Mouse (Mus musculus): ENCODE results near the gene Gm20388. TPM values are rescaled to one million over a fixed set of nuclear protein-coding genes. Genes with fewer than 3 reads are reported as not detected.

The Gm20388 gene
- total RNA-seq, 2 experiments from 2014 or later: 11.4 to 18.1 TPM

DNA sequence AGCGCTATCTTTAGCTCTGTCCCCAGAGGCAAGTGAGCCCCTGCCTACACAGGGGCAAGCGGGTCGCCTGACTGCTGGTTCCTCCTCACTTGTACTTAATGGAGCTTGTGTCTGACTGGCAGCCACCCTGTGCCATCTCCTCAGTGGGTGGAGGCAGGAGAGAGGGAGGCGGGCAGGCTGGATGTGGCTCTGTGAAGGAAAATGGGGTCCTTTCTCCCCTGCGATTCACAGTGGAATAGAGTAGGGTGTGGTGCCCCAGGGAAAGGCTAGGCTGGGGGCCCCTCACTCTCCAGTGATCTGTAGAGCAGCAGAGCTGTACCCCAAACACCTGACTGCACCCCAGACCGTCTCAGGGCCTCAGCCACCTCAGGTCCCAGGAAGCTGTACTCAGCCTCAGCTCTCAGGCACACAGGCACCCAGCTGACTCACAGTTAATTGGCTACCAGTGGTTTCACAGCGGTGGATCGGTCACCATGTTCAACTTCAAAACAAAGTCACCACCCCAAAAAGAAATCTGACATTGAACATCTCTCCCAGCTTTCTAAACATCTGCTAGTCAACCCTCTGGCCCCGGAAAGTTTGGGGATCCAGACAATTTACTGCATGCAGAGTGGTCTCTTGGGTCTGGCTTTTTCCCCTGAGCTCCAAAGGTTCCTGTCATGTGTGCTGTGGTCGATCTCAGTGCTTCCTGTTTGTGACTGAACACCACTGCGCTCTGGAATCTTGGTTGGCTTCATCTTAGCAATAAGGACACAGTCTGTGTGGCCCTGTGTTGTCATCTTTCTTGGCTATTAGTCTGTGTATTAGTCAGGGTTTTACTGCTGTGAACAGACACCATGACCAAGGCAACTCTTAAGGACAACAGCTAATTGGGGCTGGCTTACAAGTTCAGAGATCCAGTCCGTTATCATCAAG lies 2434.8 kb downstream of the Gm20388 start:
- no peak for ATAC-seq (replicated peaks; ENCODE audit: low FRiP score, low TSS enrichment, poor library complexity, severe bottlenecking)

DNA sequence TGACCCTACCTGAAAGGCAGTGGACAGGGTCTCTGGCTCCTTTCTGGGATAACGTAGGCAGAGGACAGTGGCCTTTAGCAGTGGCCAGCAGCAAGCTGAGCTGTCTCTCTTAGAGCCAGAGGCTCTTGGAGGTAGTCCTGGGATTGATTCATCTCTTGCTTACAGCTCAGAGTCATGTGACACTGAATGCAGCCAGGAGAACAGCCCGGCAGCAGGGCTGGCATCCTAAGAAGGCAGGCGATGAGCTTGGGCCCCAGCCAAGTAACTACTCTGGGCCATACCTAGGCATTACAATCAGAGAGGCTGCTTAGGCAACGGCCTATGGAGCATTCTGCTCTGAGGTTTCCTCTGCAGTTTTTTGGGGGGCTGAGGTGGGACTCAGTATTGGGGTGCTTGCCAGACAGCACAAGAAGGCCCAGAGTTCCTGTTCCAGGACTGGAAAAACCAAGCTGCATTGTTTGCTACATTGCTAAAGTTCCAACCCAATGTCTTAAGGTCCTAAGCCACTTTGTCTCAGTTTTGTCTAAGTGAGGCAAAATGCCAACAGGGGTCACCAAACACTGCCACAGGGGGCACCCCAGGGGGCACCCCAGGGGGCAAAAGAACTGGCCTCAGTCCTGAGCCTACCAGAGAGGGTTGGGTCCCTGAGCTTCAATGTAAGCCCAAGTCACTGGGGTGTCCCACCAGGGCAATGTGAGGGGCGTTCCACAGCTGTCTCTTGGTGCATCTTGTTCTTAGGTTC lies 2437.3 kb downstream of the Gm20388 start:
- ATAC-seq (replicated peaks; ENCODE audit: low FRiP score, low TSS enrichment, poor library complexity, severe bottlenecking): peak; percentile 22; the same call in 1 of the 2 replicates

DNA sequence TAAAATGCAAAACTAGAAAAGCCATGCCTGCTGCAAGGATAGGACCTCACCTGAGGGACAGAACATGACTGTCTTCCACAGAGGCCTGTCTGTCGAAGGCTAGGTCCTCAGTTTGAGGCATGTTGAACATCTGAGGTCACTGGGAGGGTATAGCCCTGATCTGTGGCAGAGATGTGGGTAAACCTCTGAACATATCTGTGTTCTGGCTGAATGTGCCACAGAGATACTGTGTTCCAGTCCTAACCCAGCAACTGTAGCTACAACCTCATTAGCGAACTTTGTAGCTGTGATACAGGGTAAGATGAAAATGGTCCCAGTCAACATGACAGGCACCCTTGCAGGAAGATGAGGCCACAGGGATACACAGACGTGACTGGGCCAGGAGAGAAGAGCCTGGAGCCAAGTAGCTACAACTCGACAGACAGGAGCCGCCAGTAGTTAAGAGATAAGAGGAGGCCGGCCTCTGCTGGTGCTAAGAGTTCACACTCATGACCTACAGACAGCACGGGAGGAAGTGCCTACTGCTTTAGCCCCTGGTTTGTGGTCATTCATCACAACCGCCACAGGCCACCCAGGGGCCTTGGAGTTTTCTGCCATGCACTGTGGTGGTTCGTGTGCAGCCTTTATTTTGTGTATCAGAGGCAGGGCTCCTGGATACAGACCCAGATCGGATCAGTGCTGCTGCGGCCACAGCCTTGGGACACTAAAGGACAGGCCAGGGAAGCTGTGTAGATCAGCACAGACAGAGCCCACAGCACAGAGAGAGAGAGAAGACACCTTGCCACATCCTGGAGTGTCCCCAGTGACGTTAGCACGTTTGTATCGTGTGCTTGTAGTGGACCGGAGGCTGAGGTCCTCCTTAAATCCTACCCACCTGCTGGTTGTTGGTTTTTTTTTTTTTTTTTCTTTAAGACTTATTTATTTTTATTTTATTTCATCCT lies 2439.0 kb downstream of the Gm20388 start:
- ATAC-seq (replicated peaks; ENCODE audit: low FRiP score, low TSS enrichment, poor library complexity, severe bottlenecking): peak; percentile 74

DNA sequence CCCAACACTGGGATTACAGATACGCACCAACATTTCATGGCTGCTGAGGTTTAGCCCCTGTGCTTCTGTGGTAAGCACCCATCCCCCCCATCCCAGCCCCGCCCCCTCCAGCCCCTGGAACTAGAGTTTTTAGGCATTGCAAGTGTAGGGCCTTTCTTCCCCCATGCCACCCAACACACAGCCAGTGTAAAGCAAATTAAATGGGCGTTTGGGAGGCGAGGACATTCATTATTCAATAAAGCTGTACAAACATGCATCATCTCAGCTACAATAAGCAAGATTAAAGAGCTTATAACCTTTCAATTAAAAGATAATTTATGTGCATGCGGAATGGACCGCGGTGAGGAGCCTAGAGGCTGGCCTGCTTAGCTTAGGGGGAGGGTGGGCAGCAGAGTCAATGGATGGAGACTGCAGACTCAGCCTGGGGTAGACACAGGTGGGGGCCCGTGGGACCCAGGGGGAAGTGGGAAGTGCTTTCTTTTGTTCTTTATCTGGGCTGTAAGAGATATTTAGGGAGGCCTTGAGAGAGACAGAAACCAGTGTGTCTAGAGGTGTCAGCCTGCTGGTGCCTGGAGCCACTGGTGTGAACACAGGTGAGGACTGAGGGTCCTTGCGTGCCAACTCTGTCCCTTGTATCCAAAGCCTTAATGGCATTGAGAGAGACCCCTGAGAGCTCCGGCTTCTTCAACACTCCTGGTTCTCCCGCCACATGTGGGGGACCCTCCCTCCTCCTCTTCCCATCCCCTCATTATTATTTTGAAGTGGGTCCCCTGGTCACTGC lies 2439.9 kb downstream of the Gm20388 start:
- no peak for ATAC-seq (replicated peaks; ENCODE audit: low FRiP score, low TSS enrichment, poor library complexity, severe bottlenecking)

DNA sequence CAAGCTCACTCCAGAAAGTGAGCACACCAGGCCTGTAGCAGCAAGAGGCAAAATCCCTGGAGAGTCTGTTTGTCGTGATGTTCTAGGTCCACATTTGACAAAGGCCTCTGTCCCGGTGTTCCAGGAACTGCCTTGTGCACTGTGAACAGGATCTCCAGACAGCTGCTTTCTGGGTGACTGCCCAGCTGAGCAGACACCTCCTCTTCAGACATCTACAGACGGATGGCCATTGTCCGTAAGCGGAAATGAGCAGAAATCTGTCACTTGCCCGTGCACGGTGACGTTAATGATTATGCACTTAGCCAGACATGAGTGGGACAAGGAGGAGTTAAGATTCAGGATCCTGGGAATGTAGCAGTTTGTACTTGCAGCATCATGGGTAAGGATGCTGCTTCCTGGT lies 2443.5 kb downstream of the Gm20388 start:
- no peak for ATAC-seq (replicated peaks; ENCODE audit: low FRiP score, low TSS enrichment, poor library complexity, severe bottlenecking)

DNA sequence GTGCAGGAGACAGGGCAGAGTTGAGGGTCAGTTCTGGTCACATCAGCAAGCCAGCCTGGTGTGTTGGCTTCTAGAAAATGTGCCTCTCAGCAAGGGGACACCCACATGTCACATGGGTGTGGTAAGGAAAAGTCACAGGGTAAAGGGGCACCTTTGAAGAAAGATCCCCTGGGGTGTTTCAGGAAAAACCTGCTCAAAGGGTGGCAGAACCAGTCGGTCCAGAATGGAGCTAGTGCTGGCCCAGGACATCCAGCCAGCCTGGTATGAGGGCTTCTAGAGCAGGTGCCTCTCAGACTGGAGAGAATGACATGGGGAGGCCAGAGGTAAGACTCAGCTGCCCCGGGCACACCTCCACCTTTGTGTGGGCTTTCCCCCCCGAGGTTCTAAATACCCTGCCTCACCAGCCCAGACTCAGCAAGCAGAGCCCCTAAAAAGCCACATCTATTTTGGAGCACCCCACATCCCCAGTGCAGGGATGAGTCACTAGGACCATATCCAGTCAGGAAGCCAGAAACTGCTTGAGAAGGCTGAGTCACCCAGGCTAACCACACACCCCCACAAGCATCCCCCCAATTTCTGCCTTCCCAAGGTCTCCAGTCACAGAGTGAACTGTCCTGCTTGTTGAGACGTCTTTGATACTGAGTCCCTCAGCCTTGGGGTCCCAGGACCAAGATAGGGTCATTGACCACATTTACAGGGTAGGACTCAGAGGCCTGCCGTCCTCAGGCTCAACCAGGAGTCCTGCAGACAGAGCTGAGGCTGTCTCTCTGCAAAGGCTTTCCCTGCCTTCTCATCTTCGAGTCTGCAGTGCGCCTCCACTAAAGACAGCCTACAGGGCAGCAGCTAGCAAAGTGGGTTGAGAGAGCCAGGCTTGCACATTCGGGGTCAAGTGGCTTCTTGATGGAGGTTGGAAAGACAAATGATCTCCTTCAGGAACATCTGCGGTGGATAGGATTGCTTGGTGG lies 2445.3 kb downstream of the Gm20388 start:
- ATAC-seq (replicated peaks; ENCODE audit: low FRiP score, low TSS enrichment, poor library complexity, severe bottlenecking): no peak

DNA sequence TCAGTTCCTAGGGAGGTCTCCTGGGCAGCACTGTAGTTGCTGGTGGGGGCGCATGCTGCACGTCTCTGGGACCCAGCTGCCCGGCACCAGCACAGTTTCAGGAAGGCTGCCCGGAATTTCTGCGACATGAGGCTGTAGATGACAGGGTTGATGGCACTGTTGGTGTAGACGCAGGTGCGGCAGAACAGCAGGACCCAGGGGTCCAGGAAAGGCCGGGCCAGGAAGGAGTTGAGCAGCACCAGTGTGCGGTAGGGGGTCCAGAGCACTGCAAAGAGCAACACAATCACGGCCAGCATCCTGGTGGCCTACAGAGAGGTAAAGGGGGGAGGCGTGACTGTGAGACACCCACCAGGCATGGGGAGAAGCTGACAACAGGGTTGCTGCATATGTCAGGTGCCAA lies 2446.6 kb downstream of the Gm20388 start:
- no peak for ATAC-seq (replicated peaks; ENCODE audit: low FRiP score, low TSS enrichment, poor library complexity, severe bottlenecking)

DNA sequence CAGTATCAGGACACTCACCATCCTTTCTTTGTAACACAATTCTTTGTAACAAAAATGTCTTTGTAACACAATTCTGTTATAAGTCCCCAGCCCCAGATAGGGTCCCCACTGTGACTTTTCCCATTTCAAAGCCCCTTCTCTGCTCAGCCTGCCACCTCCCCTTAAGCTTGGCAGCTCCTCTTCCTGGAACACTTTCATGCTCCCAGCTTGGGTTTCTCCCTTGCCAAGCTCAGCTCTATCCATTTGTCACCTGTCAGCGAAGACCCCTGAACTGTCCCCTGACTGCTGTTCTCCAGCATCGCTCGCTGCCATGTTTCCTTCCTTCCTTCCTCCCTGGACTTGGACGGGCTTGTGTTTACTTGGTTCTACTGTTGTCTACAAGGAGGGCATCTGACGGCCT lies 2447.0 kb downstream of the Gm20388 start:
- ATAC-seq (replicated peaks; ENCODE audit: low FRiP score, low TSS enrichment, poor library complexity, severe bottlenecking): no peak

DNA sequence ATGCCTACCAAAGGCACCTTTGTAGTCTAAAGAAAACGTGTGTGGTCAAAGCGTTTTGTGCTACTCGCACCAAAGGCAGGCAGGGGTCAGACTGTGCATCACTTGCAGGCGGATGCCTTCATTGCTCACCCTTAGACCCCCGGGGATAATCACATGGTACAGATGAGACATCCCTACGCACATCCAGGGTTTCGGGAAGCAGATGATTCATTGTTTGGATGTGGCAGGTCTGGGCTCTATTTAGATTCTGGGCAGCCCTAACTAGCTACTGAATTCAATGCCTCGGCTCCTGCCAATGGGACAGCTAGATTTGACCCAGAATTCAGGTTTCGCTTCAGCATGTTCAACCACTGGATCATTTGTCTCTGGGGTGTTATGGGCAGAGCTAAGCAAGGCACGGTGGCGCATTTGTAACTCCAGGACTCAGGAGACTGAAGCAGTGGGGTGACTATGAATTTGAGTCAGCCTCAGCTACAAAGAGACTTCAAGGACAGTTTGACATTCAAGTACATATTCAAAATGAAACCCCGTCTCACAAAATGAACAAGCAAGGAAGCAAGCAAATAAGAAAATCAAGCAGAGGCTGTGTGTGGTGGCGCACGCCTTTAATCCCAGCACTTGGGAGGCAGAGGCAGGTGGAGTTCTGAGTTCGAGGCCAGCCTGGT lies 2448.6 kb downstream of the Gm20388 start:
- ATAC-seq (replicated peaks; ENCODE audit: low FRiP score, low TSS enrichment, poor library complexity, severe bottlenecking): no peak

DNA sequence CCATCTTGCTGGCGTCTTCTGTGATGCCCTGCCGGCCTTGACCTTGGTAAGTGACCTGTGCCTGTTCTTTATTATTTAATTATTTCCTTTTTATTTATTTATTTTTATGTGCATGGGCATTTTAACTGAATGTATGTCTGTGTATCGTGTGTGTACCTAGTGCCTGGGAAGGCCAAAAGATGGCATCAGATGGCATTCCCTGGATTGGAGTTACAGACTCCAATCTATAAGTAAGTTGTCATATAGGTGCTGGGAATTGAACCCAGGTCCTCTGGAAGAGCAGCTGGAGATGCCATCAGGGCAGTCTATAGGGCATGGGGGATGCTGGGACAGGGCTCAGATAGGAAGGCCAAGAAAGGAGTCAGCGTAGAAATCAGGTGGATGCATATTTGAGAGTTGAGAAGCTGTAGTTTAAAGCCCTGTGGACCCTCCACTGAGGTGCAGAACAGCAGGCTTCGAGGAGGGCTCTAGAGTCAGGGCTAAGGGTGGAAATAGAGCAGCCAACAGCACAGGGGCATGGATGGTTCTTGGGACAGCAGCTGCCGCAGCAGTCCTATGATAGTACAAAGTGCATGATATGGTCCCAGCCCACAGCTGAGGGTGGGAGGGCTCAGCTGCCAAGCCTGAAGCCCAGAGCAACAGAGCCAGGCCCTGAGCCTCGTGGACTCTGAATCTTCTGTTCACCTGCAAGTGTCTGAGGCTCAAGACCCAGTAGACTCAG lies 2450.2 kb downstream of the Gm20388 start, which contains the start of gene Trhr2:
Gene Trhr2 (minus strand): TSS at position 51 of the 721 bp plus-strand sequence.
- ATAC-seq (replicated peaks; ENCODE audit: low FRiP score, low TSS enrichment, poor library complexity, severe bottlenecking): no peak

DNA sequence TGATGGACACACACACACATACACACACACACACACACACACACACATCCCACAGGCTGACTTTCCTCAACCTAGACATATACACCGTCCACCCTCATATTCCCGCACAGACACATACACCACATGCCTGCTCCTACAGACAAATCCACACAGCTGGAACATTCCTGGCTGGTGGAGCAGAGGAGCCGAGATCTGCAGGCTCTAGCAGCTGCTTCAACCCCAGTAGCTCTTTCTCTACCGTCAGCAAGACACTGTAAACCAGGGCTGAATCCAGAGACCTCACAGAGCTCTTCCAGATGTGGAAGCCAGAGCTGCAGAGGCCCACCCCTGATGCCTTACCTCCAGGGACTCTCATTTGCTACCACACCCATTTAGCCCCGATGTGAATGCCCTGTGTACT lies 2451.6 kb downstream of the Gm20388 start:
- no peak for ATAC-seq (replicated peaks; ENCODE audit: low FRiP score, low TSS enrichment, poor library complexity, severe bottlenecking)

DNA sequence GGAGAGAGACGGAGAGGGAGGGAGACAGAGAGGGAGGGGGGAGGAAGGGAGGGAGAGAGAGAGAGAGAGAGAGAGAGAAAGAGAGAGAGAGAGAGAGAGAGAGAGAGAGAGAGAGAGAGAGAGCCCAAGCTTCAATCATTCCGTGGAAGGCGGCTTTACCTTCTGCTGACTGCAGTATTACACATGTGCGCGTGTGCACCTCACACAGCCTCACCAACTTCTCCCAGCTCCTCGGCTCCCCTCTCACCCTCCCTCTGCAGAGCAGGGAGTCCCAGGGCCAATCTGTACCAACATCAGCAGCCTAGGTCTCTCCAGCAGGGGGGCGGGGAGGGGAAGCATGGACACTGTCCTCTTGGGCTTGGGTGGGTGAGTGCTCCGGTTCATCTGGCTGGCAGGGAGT lies 2452.3 kb downstream of the Gm20388 start:
- no peak for ATAC-seq (replicated peaks; ENCODE audit: low FRiP score, low TSS enrichment, poor library complexity, severe bottlenecking)

DNA sequence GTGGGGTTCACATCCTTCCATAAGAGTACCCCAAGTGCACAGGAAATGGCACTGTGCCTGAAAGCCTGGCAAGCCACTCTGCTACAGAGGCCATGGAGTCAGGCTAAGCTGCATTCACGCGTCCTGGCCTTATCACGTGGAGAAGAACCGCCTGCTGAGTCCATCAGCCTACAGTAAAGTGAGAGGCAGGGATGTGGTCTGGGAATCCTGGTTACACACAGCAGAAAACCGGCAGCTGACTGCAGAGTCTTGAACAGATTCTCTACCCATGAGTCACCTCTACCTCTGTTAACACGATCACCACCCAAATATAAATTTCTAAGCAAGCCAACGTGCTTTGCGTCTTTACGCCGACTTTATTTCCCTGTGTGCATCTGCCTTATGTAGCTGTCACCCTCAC lies 2457.9 kb downstream of the Gm20388 start:
- ATAC-seq (replicated peaks; ENCODE audit: low FRiP score, low TSS enrichment, poor library complexity, severe bottlenecking): no peak

DNA sequence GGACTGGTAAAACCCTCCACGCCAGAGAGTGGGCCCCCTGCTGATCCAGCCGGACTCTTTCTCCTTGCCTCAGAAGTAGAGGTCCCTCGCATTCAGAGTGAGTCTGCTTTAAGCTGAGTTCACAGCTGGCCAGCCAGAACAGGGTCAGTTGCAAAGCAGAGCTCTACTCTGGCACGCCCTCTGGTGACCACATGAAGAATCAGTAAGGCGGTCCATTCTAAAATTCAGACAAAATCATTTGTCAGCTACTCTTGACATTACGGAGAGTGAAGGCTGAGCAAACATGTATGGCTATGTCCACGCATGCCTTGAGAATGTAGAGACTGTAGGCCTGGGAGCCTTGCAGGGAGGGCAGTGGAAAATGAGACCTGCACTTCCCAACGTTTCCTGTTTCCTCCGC lies 2459.0 kb downstream of the Gm20388 start:
- ATAC-seq (replicated peaks; ENCODE audit: low FRiP score, low TSS enrichment, poor library complexity, severe bottlenecking): peak; percentile 84

DNA sequence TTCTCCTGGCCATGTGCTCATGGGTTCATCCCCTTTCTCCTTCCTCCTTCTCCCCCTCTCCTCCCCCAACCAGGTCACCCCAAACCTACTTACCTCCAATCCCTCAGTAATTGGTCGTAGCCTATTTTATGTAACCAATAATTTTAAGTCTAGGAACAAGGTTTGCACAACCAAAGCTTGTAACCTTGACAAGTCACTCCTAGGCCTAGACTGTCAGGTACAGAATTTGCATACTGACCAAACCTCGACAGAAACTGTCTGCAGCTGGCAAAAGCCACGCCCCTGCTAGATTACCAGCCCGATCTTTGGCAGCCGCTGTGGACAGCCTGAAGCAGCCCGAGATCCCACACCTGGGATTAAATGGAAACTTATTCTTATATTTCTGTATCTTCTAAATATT lies 2461.1 kb downstream of the Gm20388 start:
- ATAC-seq (replicated peaks; ENCODE audit: low FRiP score, low TSS enrichment, poor library complexity, severe bottlenecking): no peak

DNA sequence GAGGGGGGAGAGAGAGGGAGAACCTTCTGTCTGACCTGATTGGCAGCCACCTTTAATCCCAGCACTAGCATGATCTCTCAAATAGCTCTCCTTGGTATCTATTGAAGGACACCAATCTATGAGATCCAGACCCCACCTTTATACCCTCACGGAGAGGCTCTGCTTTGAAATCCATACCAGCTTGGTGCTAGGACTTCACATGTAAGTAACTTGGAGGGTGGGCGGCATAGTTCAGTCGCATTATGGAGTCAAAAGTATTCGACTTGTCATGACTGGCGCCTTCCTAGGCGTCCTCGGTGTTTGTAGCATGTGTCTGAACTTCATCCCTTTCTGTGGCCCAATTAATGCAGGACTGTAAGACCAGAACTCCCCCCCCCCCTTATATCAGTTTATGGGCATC lies 2464.7 kb downstream of the Gm20388 start:
- no peak for ATAC-seq (replicated peaks; ENCODE audit: low FRiP score, low TSS enrichment, poor library complexity, severe bottlenecking)

Data from megakaryocyte-erythroid progenitor cell, adult 5-6 weeks (primary cell).